Mouse (Mus musculus) brain, embryonic 14.5 days (tissue): Measurements from ENCODE around the gene Cox7a1. TPM values are rescaled to one million over a fixed set of nuclear protein-coding genes. Genes with fewer than 3 reads are reported as not detected.
"Not testable (repeated sequence)": the region's sequence is repeated elsewhere in the genome, so short reads cannot be mapped to it uniquely, and the experiment has no call there.

Source experiments
- DNase-seq: peaks from one replicate; pipeline ENCODE4 v3.0.0-alpha.2; 2011; ENCODE audit warnings: low read depth
- CTCF ChIP-seq: fragments of 200-500 bp; IDR thresholded peaks from 2 replicates; pipeline ENCODE4 v1.5.1; 2012; ENCODE audit warnings: inconsistent platforms, mild to moderate bottlenecking, moderate library complexity, borderline replicate concordance; ENCODE audit not compliant: insufficient read depth, insufficient read length; ENCODE audit errors: extremely low read depth
- POLR2A ChIP-seq: fragments of 200-500 bp; IDR thresholded peaks from 2 replicates; pipeline ENCODE4 v1.6.1; 2012; ENCODE audit warnings: mild to moderate bottlenecking, inconsistent platforms, borderline replicate concordance; ENCODE audit not compliant: poor library complexity, insufficient read depth, insufficient read length, severe bottlenecking; ENCODE audit errors: extremely low read depth
- polyA plus RNA-seq: library from polyadenylated mRNA; depleted of rRNA; stranded (reverse); fragments of >200 nt; gene quantifications from 2 replicates; pipeline ENCODE4 v1.2.3, GENCODE M21; 2012

Gene Cox7a1
- polyA plus RNA-seq, 1 experiment = 2.1 TPM

GRCm38 (mm10) chr7:30194101-30194831, 10.3 kb downstream of the Cox7a1 start:
- TF ChIP-seq CTCF (no peak), POLR2A (no peak)
- no peak for DNase-seq

- TF ChIP-seq POLR2A (peak; percentile 53; the same call in 1 of the 2 replicates), CTCF (no peak)
- peak; percentile 98 for DNase-seq
Measured at GRCm38 (mm10) chr7:30194884-30195283, 10.9 kb downstream of the Cox7a1 start.

GRCm38 (mm10) chr7:30195461-30195860, 11.5 kb downstream of the Cox7a1 start:
- DNase-seq = no peak
- no peak for TF ChIP-seq CTCF
- TF ChIP-seq POLR2A = no peak

GRCm38 (mm10) chr7:30196171-30196570, 12.2 kb downstream of the Cox7a1 start:
- DNase-seq = no peak

GRCm38 (mm10) chr7:30197592-30198129, 13.7 kb downstream of the Cox7a1 start:
- no peak for TF ChIP-seq CTCF
- no peak for TF ChIP-seq POLR2A
- DNase-seq = no peak

More at GRCm38 (mm10) chr7:30196171-30196570, 12.2 kb downstream of the Cox7a1 start:
- TF ChIP-seq POLR2A = no peak

- DNase-seq = peak; percentile 92
- TF ChIP-seq CTCF (peak; percentile 82; the same call in 1 of the 2 replicates), POLR2A (no peak)
Measured at GRCm38 (mm10) chr7:30198481-30198971, 14.6 kb downstream of the Cox7a1 start, which contains the start of gene Capns1. TSS of gene Capns1 (minus strand) at chr7:30198811.

- no peak for TF ChIP-seq CTCF
- no peak for TF ChIP-seq POLR2A
- no peak for DNase-seq
Measured at GRCm38 (mm10) chr7:30199498-30200139, 15.7 kb downstream of the Cox7a1 start.

GRCm38 (mm10) chr7:30200200-30200599, 16.3 kb downstream of the Cox7a1 start:
- no peak for TF ChIP-seq CTCF
- no peak for TF ChIP-seq POLR2A
- no peak for DNase-seq

GRCm38 (mm10) chr7:30200661-30201060, 16.7 kb downstream of the Cox7a1 start:
- DNase-seq = not testable (repeated sequence)

GRCm38 (mm10) chr7:30202895-30203690, 19.1 kb downstream of the Cox7a1 start:
- TF ChIP-seq CTCF = no peak
- TF ChIP-seq POLR2A = no peak
- DNase-seq = no peak

- no peak for DNase-seq
- TF ChIP-seq POLR2A (no peak), CTCF (no peak)
Measured at GRCm38 (mm10) chr7:30204380-30204779, 20.4 kb downstream of the Cox7a1 start.
